Mouse (Mus musculus): Measurements from ENCODE around the gene Lrrc55. TPM values are rescaled to one million over a fixed set of nuclear protein-coding genes. Genes with fewer than 3 reads are reported as not detected.

The Lrrc55 gene
- polyA plus RNA-seq, 1 experiment from 2014 or later = 0.37 TPM

DNA sequence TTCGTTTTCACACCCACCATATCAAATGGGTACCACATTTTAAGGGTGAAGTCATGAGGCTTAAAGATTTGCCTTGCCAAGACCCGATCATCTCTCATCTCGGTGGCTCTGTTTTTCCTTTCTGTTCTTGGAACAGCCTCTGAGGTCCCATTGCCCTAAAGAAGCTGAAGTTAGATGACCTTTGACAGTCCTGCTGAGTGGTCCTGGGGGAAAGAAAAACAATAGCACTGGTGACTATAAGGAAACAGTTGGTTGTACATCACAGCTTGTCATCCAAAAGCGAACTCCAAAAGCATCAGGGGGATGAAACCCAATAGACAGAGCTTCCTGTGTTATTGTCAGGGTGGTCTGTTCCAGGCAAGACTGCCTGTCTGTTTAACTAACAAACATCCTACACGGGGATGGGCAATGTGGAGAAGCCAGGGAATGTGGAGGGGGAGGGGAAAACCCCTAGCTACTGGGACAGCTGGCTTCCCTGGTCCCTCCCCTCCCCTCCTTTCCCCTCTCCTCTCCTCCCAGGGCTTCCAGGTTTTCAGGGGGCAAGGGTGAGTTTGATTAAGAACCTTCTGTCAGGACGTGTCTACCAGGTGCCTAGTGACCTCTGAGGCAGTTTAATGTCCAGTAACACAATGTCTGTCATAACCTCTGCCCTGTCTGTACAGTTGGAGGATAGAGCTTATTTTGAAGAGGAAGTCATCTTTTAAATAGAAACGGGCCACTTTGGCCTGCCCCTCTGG lies 33.5 kb downstream of the Lrrc55 start:
- 24% methylated on average over 7 of the region's 7 CpGs for WGBS
- peak; percentile 71 for ATAC-seq (replicated peaks; ENCODE audit: insufficient number of reproducible peaks, insufficient read depth, low FRiP score, low read depth)
- H3K27ac ChIP-seq = no peak overlapping the region; the same call in 1 of the 2 replicates

DNA sequence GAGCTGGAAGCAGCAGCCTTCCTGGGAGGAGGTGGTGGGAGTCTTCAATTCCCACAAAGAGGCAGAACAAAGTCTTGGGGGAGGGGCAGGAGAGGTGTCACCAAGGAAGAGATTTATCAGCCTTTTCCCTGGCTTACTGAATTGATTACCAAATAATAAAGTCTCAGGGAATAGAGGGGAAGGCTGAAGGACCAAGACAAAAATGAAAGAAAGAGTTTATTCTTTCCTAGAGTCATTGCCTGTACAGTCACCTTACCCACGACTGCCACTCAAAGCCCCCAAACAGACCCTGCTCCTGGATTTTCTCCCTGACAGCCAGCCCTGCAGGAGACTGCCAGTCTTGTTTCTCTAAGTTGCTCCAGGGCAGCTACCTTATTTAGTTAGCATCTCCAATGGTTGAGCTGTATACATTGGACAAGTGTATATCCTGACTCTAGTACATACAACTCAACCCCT lies 35.3 kb downstream of the Lrrc55 start:
- Histone ChIP-seq H3K4me2 (no peak overlapping the region), H3K9me3 (replicated peaks) (no peaks in the 10 kb centered on the region), H3K27me3 (no peaks in the 10 kb centered on the region), H3K27ac (no peak overlapping the region), H3K4me3 (no peak overlapping the region), H3K4me1 (replicated peaks) (no peaks in the 10 kb centered on the region), H3K9ac (no peak overlapping the region), H3K36me3 (no peaks in the 10 kb centered on the region)
- WGBS = 28% methylated on average over 1 of the region's 1 CpGs
- ATAC-seq (replicated peaks; ENCODE audit: insufficient number of reproducible peaks, insufficient read depth, low FRiP score, low read depth) = no peak

More for the DNA sequence above, 33.5 kb downstream of the Lrrc55 start:
- 0 out of 2 replicates have a peak, but pooled peaks cover 2% of the 10 kb centered on the region for H3K4me1 ChIP-seq (replicated peaks)
- H3K4me3 ChIP-seq = no peak overlapping the region
- no peaks in the 10 kb centered on the region for H3K27me3 ChIP-seq
- no peaks in the 10 kb centered on the region for H3K36me3 ChIP-seq
- H3K4me2 ChIP-seq = no peak overlapping the region
- H3K9me3 ChIP-seq (replicated peaks) = no peaks in the 10 kb centered on the region
- H3K9ac ChIP-seq = no peak overlapping the region

- H3K27me3 ChIP-seq = no peaks in the 10 kb centered on the region
- H3K4me1 ChIP-seq (replicated peaks) = no peaks in the 10 kb centered on the region
- H3K27ac ChIP-seq = no peak overlapping the region
- no peaks in the 10 kb centered on the region for H3K9me3 ChIP-seq (replicated peaks)
- H3K9ac ChIP-seq = no peak overlapping the region
- no peak for ATAC-seq (replicated peaks; ENCODE audit: insufficient number of reproducible peaks, insufficient read depth, low FRiP score, low read depth)
- no peak overlapping the region for H3K4me3 ChIP-seq
- no peaks in the 10 kb centered on the region for H3K36me3 ChIP-seq
- H3K4me2 ChIP-seq = no peak overlapping the region
- WGBS = 56% methylated on average over 4 of the region's 4 CpGs
Measured at GRCm38 (mm10) chr2:85160901-85161637, 35.9 kb downstream of the Lrrc55 start.

GRCm38 (mm10) chr2:85157382-85157781 lies 39.6 kb downstream of the Lrrc55 start:
- no peaks in the 10 kb centered on the region for H3K27me3 ChIP-seq
- no peak overlapping the region for H3K4me2 ChIP-seq
- H3K4me3 ChIP-seq = no peak overlapping the region
- H3K27ac ChIP-seq = no peak overlapping the region
- H3K9me3 ChIP-seq (replicated peaks) = no peaks in the 10 kb centered on the region
- no peaks in the 10 kb centered on the region for H3K36me3 ChIP-seq
- 81% methylated on average over 3 of the region's 3 CpGs for WGBS
- H3K4me1 ChIP-seq (replicated peaks) = no peaks in the 10 kb centered on the region
- no peak overlapping the region for H3K9ac ChIP-seq
- ATAC-seq (replicated peaks; ENCODE audit: insufficient number of reproducible peaks, insufficient read depth, low FRiP score, low read depth) = no peak

GRCm38 (mm10) chr2:85156136-85156535 lies 40.9 kb downstream of the Lrrc55 start:
- Histone ChIP-seq H3K27me3 (no peaks in the 10 kb centered on the region), H3K4me2 (no peak overlapping the region), H3K9me3 (replicated peaks) (no peaks in the 10 kb centered on the region), H3K9ac (no peak overlapping the region), H3K36me3 (no peaks in the 10 kb centered on the region), H3K4me3 (no peak overlapping the region), H3K27ac (no peak overlapping the region), H3K4me1 (replicated peaks) (no peaks in the 10 kb centered on the region)
- no peak for ATAC-seq (replicated peaks; ENCODE audit: insufficient number of reproducible peaks, insufficient read depth, low FRiP score, low read depth)
- WGBS = 77% methylated on average over 5 of the region's 5 CpGs

DNA sequence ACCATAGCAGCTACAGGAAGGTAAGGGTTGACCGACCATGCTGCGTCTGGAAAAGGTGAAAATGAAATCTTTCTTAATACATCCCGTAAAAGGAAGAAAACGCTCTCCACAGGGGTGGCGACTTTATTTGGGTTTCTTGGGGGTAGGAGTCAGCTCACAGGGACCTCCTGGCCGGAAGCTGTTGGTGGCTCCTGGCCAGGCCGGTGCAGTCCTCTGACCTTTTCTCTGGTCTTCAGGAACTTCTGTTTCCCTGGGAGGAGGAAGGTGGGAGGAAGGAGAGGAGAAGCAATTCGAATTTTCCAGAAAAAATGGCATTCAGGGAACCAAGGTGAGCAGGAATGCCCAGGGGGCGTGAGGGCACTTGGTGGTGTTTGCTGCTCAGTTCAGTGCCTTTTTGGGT lies 41.7 kb downstream of the Lrrc55 start:
- WGBS = 69% methylated on average over 9 of the region's 9 CpGs

GRCm38 (mm10) chr2:85151233-85151632 lies 45.8 kb downstream of the Lrrc55 start:
- WGBS = 72% methylated on average over 2 of the region's 2 CpGs
- H3K9ac ChIP-seq = no peak overlapping the region
- no peak for ATAC-seq (replicated peaks; ENCODE audit: insufficient number of reproducible peaks, insufficient read depth, low FRiP score, low read depth)

More for the DNA sequence above, 41.7 kb downstream of the Lrrc55 start:
- Histone ChIP-seq H3K27me3 (no peaks in the 10 kb centered on the region), H3K27ac (no peak overlapping the region), H3K4me3 (no peak overlapping the region), H3K36me3 (no peaks in the 10 kb centered on the region), H3K4me2 (no peak overlapping the region), H3K9ac (no peak overlapping the region), H3K4me1 (replicated peaks) (no peaks in the 10 kb centered on the region), H3K9me3 (replicated peaks) (no peaks in the 10 kb centered on the region)
- no peak for ATAC-seq (replicated peaks; ENCODE audit: insufficient number of reproducible peaks, insufficient read depth, low FRiP score, low read depth)

GRCm38 (mm10) chr2:85150373-85150772 lies 46.6 kb downstream of the Lrrc55 start:
- H3K9ac ChIP-seq = no peak overlapping the region
- H3K27ac ChIP-seq = no peak overlapping the region
- H3K9me3 ChIP-seq (replicated peaks) = no peaks in the 10 kb centered on the region
- H3K4me3 ChIP-seq = no peak overlapping the region
- no peaks in the 10 kb centered on the region for H3K36me3 ChIP-seq
- ATAC-seq (replicated peaks; ENCODE audit: insufficient number of reproducible peaks, insufficient read depth, low FRiP score, low read depth) = no peak
- H3K27me3 ChIP-seq = no peaks in the 10 kb centered on the region
- H3K4me2 ChIP-seq = no peak overlapping the region
- 57% methylated on average over 1 of the region's 1 CpGs for WGBS
- H3K4me1 ChIP-seq (replicated peaks) = no peaks in the 10 kb centered on the region

More at GRCm38 (mm10) chr2:85151233-85151632, 45.8 kb downstream of the Lrrc55 start:
- Histone ChIP-seq H3K27me3 (no peaks in the 10 kb centered on the region), H3K36me3 (no peaks in the 10 kb centered on the region), H3K27ac (no peak overlapping the region), H3K4me1 (replicated peaks) (no peaks in the 10 kb centered on the region), H3K4me2 (no peak overlapping the region), H3K9me3 (replicated peaks) (no peaks in the 10 kb centered on the region), H3K4me3 (no peak overlapping the region)

- no peaks in the 10 kb centered on the region for H3K27me3 ChIP-seq
- H3K4me2 ChIP-seq = no peak overlapping the region
- 65% methylated on average over 2 of the region's 2 CpGs for WGBS
- no peak for ATAC-seq (replicated peaks; ENCODE audit: insufficient number of reproducible peaks, insufficient read depth, low FRiP score, low read depth)
- no peaks in the 10 kb centered on the region for H3K9me3 ChIP-seq (replicated peaks)
- H3K4me1 ChIP-seq (replicated peaks) = no peaks in the 10 kb centered on the region
- H3K4me3 ChIP-seq = no peak overlapping the region
- H3K36me3 ChIP-seq = no peaks in the 10 kb centered on the region
- no peak overlapping the region for H3K27ac ChIP-seq
- no peak overlapping the region for H3K9ac ChIP-seq
Measured at GRCm38 (mm10) chr2:85147481-85147880, 49.5 kb downstream of the Lrrc55 start.

GRCm38 (mm10) chr2:85145346-85145745 lies 51.7 kb downstream of the Lrrc55 start:
- Histone ChIP-seq H3K27ac (no peak overlapping the region), H3K9me3 (replicated peaks) (no peaks in the 10 kb centered on the region), H3K27me3 (no peaks in the 10 kb centered on the region), H3K4me2 (no peak overlapping the region), H3K4me1 (replicated peaks) (no peaks in the 10 kb centered on the region), H3K9ac (no peak overlapping the region), H3K4me3 (no peak overlapping the region), H3K36me3 (no peaks in the 10 kb centered on the region)
- 53% methylated on average over 3 of the region's 3 CpGs for WGBS
- no peak for ATAC-seq (replicated peaks; ENCODE audit: insufficient number of reproducible peaks, insufficient read depth, low FRiP score, low read depth)

- ATAC-seq (replicated peaks; ENCODE audit: insufficient number of reproducible peaks, insufficient read depth, low FRiP score, low read depth) = no peak
- H3K27me3 ChIP-seq = no peaks in the 10 kb centered on the region
- H3K36me3 ChIP-seq = no peaks in the 10 kb centered on the region
- H3K27ac ChIP-seq = no peak overlapping the region
- no peak overlapping the region for H3K9ac ChIP-seq
- no peak overlapping the region for H3K4me2 ChIP-seq
- no peak overlapping the region for H3K4me3 ChIP-seq
- no peaks in the 10 kb centered on the region for H3K9me3 ChIP-seq (replicated peaks)
- 0 out of 2 replicates have a peak, but pooled peaks cover under 1% of the 10 kb centered on the region for H3K4me1 ChIP-seq (replicated peaks)
- 80% methylated on average over 2 of the region's 2 CpGs for WGBS
Measured at GRCm38 (mm10) chr2:85144908-85145307, 52.1 kb downstream of the Lrrc55 start.
